Mouse (Mus musculus) liver, adult 2 months (tissue): ENCODE data around the gene Angptl2. TPM values are rescaled to one million over a fixed set of nuclear protein-coding genes. Genes with fewer than 3 reads are reported as not detected.

Source experiments
- DNase-seq: peaks from one replicate; pipeline ENCODE4 v3.0.0-alpha.2; 2011; ENCODE audit warnings: low read depth, low spot score; ENCODE audit errors: extremely low read depth
- H3K27ac ChIP-seq: fragments of 200-500 bp; replicated peaks from 2 replicates; pipeline ENCODE4 v1.5.1; 2012; ENCODE audit warnings: low read depth, mild to moderate bottlenecking, control low read depth, inconsistent platforms, low read length; ENCODE audit not compliant: insufficient read depth
- H3K27me3 ChIP-seq: fragments of 200-500 bp; 2 replicates; pipeline ENCODE4 v1.6.1; 2012; ENCODE audit warnings: mild to moderate bottlenecking, moderate library complexity, low read length, inconsistent platforms; ENCODE audit not compliant: control insufficient read depth, insufficient read depth
- H3K36me3 ChIP-seq: fragments of 200-500 bp; 2 replicates; pipeline ENCODE4 v1.6.1; 2012; ENCODE audit warnings: low read length, inconsistent platforms; ENCODE audit not compliant: control insufficient read depth, insufficient read depth
- H3K4me1 ChIP-seq: fragments of 200-500 bp; 2 replicates; pipeline ENCODE4 v1.6.1; 2011; ENCODE audit warnings: low read length; ENCODE audit not compliant: control insufficient read depth, insufficient read depth
- H3K4me3 ChIP-seq: fragments of 200-500 bp; 2 replicates; pipeline ENCODE4 v1.5.1; 2011; ENCODE audit warnings: low read depth, mild to moderate bottlenecking, control low read depth, low read length, moderate library complexity; ENCODE audit not compliant: insufficient read depth
- H3K79me2 ChIP-seq: fragments of 200-500 bp; 2 replicates; pipeline ENCODE4 v1.6.1; 2012; ENCODE audit warnings: inconsistent platforms, mild to moderate bottlenecking, low read length, moderate library complexity; ENCODE audit not compliant: control insufficient read depth, insufficient read depth
- H3K9ac ChIP-seq: fragments of 200-500 bp; 2 replicates; pipeline ENCODE4 v1.6.1; 2012; ENCODE audit warnings: low read depth, mild to moderate bottlenecking, control low read depth, inconsistent platforms, low read length
- CTCF ChIP-seq: fragments of 200-500 bp; IDR thresholded peaks from 2 replicates; pipeline ENCODE4 v1.5.1; 2011; ENCODE audit warnings: low read depth, low read length, control low read depth
- POLR2A ChIP-seq: fragments of 200-500 bp; IDR thresholded peaks from 2 replicates; pipeline ENCODE4 v1.6.1; 2011; ENCODE audit warnings: low read length, control low read depth; ENCODE audit not compliant: insufficient read depth; ENCODE audit errors: extremely low read depth
- WGBS: fragments of 180-500 bp; shearing (Covaris S2); methylation state at CpG from one replicate; pipeline ENCODE4 v1.1.7; 2018; 5-methylcytosine and 5-hydroxymethylcytosine counted together
- polyA plus RNA-seq: library from polyadenylated mRNA; depleted of rRNA; stranded (reverse); fragments of >200 nt; gene quantifications from 2 replicates; pipeline ENCODE4 v1.2.3, GENCODE M21; 2012
- total RNA-seq: library from RNA; depleted of rRNA; stranded (reverse); fragments of >200 nt; gene quantifications from 2 replicates; pipeline ENCODE4 v1.2.3, GENCODE M21; 2014

Gene Angptl2
- total and polyA plus RNA-seq, 2 experiments = 11.3 to 17.0 TPM

DNA sequence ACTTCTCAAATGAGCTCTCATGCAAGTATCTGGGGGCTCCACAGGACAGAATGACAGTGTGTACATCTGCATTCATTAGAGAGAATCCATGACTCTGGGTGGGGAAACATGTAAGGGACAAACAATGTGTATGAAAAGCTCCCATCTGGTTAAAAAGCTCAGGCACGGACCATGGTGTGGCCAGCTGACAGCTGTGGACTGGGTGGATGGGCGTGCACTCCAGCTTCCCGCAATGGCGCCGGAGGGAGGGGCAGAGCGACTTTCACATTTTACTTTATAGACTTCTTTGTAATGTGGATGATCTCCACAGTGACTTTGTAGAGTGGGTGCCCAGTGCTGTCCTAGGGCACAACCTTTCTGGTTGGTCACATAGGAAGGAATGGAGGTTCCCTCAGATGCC lies 36.9 kb downstream of the Angptl2 start:
- Histone ChIP-seq H3K27ac (no peak overlapping the region), H3K9ac (no peak overlapping the region), H3K4me1 (peaks cover 10% of the 10 kb centered on the region), H3K4me3 (no peak overlapping the region), H3K79me2 (no peaks in the 10 kb centered on the region), H3K36me3 (no peaks in the 10 kb centered on the region), H3K27me3 (no peaks in the 10 kb centered on the region)
- no peak for DNase-seq
- no peak for TF ChIP-seq POLR2A
- TF ChIP-seq CTCF = no peak
- WGBS = 94% methylated on average over 6 of the region's 6 CpGs

GRCm38 (mm10) chr2:33253572-33254190 lies 37.8 kb downstream of the Angptl2 start:
- no peak overlapping the region for H3K9ac ChIP-seq
- 74% methylated on average over 4 of the region's 4 CpGs for WGBS
- no peaks in the 10 kb centered on the region for H3K36me3 ChIP-seq
- no peaks in the 10 kb centered on the region for H3K27me3 ChIP-seq
- TF ChIP-seq POLR2A = no peak
- TF ChIP-seq CTCF = no peak
- peaks cover 10% of the 10 kb centered on the region for H3K4me1 ChIP-seq
- no peak for DNase-seq
- no peaks in the 10 kb centered on the region for H3K79me2 ChIP-seq
- H3K27ac ChIP-seq = no peak overlapping the region
- H3K4me3 ChIP-seq = no peak overlapping the region

- H3K27ac ChIP-seq = no peak overlapping the region
- no peaks in the 10 kb centered on the region for H3K79me2 ChIP-seq
- H3K9ac ChIP-seq = no peak overlapping the region
- no peaks in the 10 kb centered on the region for H3K27me3 ChIP-seq
- TF ChIP-seq POLR2A (no peak), CTCF (no peak)
- no peak overlapping the region for H3K4me3 ChIP-seq
- H3K36me3 ChIP-seq = no peaks in the 10 kb centered on the region
- WGBS = 86% methylated on average over 9 of the region's 9 CpGs
- H3K4me1 ChIP-seq = peaks cover 10% of the 10 kb centered on the region
- no peak for DNase-seq
Observed at GRCm38 (mm10) chr2:33254318-33254985, 38.6 kb downstream of the Angptl2 start.

- Histone ChIP-seq H3K79me2 (no peaks in the 10 kb centered on the region), H3K27me3 (no peaks in the 10 kb centered on the region), H3K4me3 (no peak overlapping the region), H3K9ac (no peak overlapping the region), H3K36me3 (no peaks in the 10 kb centered on the region), H3K27ac (peak overlapping the region; percentile 18; the same call in 1 of the 2 replicates), H3K4me1 (peaks cover 6% of the 10 kb centered on the region)
- TF ChIP-seq CTCF (no peak), POLR2A (no peak)
- WGBS = 81% methylated on average over 3 of the region's 3 CpGs
- DNase-seq = peak; percentile 76
Observed at GRCm38 (mm10) chr2:33256769-33257537, 41.1 kb downstream of the Angptl2 start.

DNA sequence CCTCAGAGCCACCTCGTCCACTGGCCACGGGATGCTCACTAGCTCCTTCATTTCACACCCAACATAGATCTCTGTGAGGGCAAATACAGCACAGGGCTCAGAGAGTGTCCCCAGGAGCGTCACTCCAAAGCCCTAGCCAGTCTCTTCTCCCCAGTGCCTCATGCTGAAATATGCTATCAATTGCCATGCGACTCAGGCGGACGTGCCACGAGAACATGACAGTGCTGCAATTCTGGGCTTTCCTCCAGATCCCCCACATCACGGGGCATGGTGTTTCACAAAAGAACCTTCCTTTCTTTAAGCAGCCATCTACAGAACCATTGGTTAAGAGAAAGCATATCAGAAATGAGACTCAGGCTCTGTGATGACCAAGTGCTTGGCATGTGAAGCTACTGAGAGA lies 44.9 kb downstream of the Angptl2 start:
- Histone ChIP-seq H3K27ac (no peak overlapping the region), H3K9ac (no peak overlapping the region), H3K27me3 (no peaks in the 10 kb centered on the region), H3K4me3 (no peak overlapping the region), H3K36me3 (no peaks in the 10 kb centered on the region; the same call in 1 of the 2 replicates), H3K4me1 (peaks cover 6% of the 10 kb centered on the region), H3K79me2 (no peaks in the 10 kb centered on the region)
- TF ChIP-seq POLR2A (no peak), CTCF (no peak)
- DNase-seq = no peak
- WGBS = 97% methylated on average over 8 of the region's 8 CpGs
